Mouse (Mus musculus) forebrain, embryonic 15.5 days (tissue): ENCODE data around the gene Cyp2ab1. TPM values are rescaled to one million over a fixed set of nuclear protein-coding genes. Genes with fewer than 3 reads are reported as not detected.
"Not testable (repeated sequence)": the region's sequence is repeated elsewhere in the genome, so short reads cannot be mapped to it uniquely, and the experiment has no call there.

ENCODE experiments used
- ATAC-seq: fragments of 200-750 bp; cut with Nextera tagmentation; replicated peaks from 2 replicates; pipeline ENCODE4 v1.8.0; 2017; ENCODE audit warnings: mild to moderate bottlenecking, moderate TSS enrichment, moderate library complexity
- H3K27ac ChIP-seq: fragments of 300-500 bp; sonication (generic); replicated peaks from 2 replicates; pipeline ENCODE4 v1.5.1; 2015; ENCODE audit warnings: mild to moderate bottlenecking, inconsistent platforms
- H3K27me3 ChIP-seq: fragments of 300-500 bp; sonication (generic); 2 replicates; pipeline ENCODE4 v1.6.1; 2015; ENCODE audit warnings: inconsistent platforms
- H3K36me3 ChIP-seq: fragments of 300-500 bp; sonication (generic); 2 replicates; pipeline ENCODE4 v1.6.1; 2015; ENCODE audit warnings: mild to moderate bottlenecking, inconsistent platforms
- H3K4me1 ChIP-seq: fragments of 300-500 bp; sonication (generic); 2 replicates; pipeline ENCODE4 v1.6.1; 2015; ENCODE audit warnings: inconsistent platforms
- H3K4me2 ChIP-seq: fragments of 300-500 bp; sonication (generic); replicated peaks from 2 replicates; pipeline ENCODE4 v1.6.1; 2015; ENCODE audit warnings: mild to moderate bottlenecking, inconsistent platforms
- H3K4me3 ChIP-seq: fragments of 300-500 bp; sonication (generic); 2 replicates; pipeline ENCODE4 v1.5.1; 2015; ENCODE audit warnings: mild to moderate bottlenecking, inconsistent platforms
- H3K9ac ChIP-seq: fragments of 300-500 bp; sonication (generic); replicated peaks from 2 replicates; pipeline ENCODE4 v1.6.1; 2015; ENCODE audit warnings: mild to moderate bottlenecking, inconsistent platforms
- H3K9me3 ChIP-seq: fragments of 300-500 bp; sonication (generic); 2 replicates; pipeline ENCODE4 v1.6.1; 2016; ENCODE audit warnings: inconsistent platforms
- WGBS: fragments of 180-500 bp; shearing (Covaris S2); methylation state at CpG from one replicate; pipeline ENCODE4 v1.1.7; 2015; ENCODE audit warnings: mixed read lengths; 5-methylcytosine and 5-hydroxymethylcytosine counted together
- polyA plus RNA-seq: library from polyadenylated mRNA; unstranded; fragments of >200 nt; fragmentation: Nextera tagmentation; extraction: Ambion mirVana; gene quantifications from 2 replicates; pipeline ENCODE4 v1.2.1, GENCODE M21; 2015

Cyp2ab1 gene
- not detected in 2 replicates for polyA plus RNA-seq

GRCm38 (mm10) chr16:20325286-20325685, at the start of gene Cyp2ab1:
Gene Cyp2ab1 (minus strand): TSS chr16:20325404.
- Histone ChIP-seq H3K4me1 (no peaks in the 10 kb centered on the region), H3K9me3 (no peaks in the 10 kb centered on the region), H3K36me3 (peaks cover 21% of the 10 kb centered on the region), H3K27ac (no peak within 1 kb of the TSS), H3K27me3 (no peaks in the 10 kb centered on the region), H3K9ac (no peak within 1 kb of the TSS), H3K4me3 (no peak within 1 kb of the TSS), H3K4me2 (no peak within 1 kb of the TSS)
- 61% methylated on average over 5 of the region's 5 CpGs for WGBS
- ATAC-seq, result no peak

GRCm38 (mm10) chr16:20371731-20372130, 46.5 kb upstream of the Cyp2ab1 start:
- Histone ChIP-seq H3K9me3 (no peaks in the 10 kb centered on the region), H3K4me2 (no peak overlapping the region), H3K36me3 (peaks cover 79% of the 10 kb centered on the region), H3K27ac (no peak overlapping the region), H3K9ac (no peak overlapping the region), H3K27me3 (no peaks in the 10 kb centered on the region), H3K4me3 (no peak overlapping the region), H3K4me1 (no peaks in the 10 kb centered on the region)
- 89% methylated on average over 4 of the region's 4 CpGs for WGBS
- no peak for ATAC-seq

GRCm38 (mm10) chr16:20368221-20368620, 43.0 kb upstream of the Cyp2ab1 start:
- H3K4me2 ChIP-seq, result no peak overlapping the region
- 96% methylated on average over 9 of the region's 9 CpGs for WGBS
- H3K27ac ChIP-seq, result no peak overlapping the region
- no peak overlapping the region for H3K4me3 ChIP-seq
- peaks cover 86% of the 10 kb centered on the region for H3K36me3 ChIP-seq
- H3K9me3 ChIP-seq, result no peaks in the 10 kb centered on the region
- no peak overlapping the region for H3K9ac ChIP-seq
- H3K4me1 ChIP-seq, result no peaks in the 10 kb centered on the region
- no peaks in the 10 kb centered on the region for H3K27me3 ChIP-seq
- ATAC-seq, result no peak

DNA sequence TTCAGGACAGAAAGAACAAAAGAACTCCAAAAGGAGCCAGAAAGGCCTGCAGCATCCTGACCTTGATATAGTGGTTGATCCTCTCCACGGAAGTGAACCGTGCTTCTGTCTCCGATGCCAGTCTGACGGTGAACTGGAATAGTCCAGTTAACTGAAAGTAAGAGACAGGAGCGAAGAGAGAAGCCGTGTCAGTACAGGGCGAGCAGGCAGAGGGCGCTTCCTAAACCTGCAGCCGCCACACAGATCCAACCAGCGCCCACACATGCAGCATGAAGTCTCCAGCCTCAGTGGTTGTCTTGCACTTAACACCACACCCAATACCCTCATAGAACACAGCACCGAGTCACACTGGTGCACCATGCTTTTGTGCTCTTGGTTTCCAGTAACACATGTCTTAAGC, 36.9 kb upstream of the Cyp2ab1 start:
- H3K4me1 ChIP-seq, result no peaks in the 10 kb centered on the region
- H3K36me3 ChIP-seq, result peaks cover 88% of the 10 kb centered on the region
- ATAC-seq, result no peak
- no peaks in the 10 kb centered on the region for H3K27me3 ChIP-seq
- 90% methylated on average over 11 of the region's 11 CpGs for WGBS
- no peak overlapping the region for H3K27ac ChIP-seq
- no peak overlapping the region for H3K9ac ChIP-seq
- H3K4me2 ChIP-seq, result no peak overlapping the region
- no peaks in the 10 kb centered on the region for H3K9me3 ChIP-seq
- no peak overlapping the region for H3K4me3 ChIP-seq

- peaks cover 86% of the 10 kb centered on the region for H3K36me3 ChIP-seq
- WGBS, result 92% methylated on average over 3 of the region's 3 CpGs
- not testable (repeated sequence) for H3K4me2 ChIP-seq, H3K9ac ChIP-seq, ATAC-seq, H3K27ac ChIP-seq, H3K27me3 ChIP-seq, H3K4me1 ChIP-seq, H3K9me3 ChIP-seq, H3K4me3 ChIP-seq
These were observed 36.3 kb upstream of the Cyp2ab1 start for GRCm38 (mm10) chr16:20361496-20361895.

DNA sequence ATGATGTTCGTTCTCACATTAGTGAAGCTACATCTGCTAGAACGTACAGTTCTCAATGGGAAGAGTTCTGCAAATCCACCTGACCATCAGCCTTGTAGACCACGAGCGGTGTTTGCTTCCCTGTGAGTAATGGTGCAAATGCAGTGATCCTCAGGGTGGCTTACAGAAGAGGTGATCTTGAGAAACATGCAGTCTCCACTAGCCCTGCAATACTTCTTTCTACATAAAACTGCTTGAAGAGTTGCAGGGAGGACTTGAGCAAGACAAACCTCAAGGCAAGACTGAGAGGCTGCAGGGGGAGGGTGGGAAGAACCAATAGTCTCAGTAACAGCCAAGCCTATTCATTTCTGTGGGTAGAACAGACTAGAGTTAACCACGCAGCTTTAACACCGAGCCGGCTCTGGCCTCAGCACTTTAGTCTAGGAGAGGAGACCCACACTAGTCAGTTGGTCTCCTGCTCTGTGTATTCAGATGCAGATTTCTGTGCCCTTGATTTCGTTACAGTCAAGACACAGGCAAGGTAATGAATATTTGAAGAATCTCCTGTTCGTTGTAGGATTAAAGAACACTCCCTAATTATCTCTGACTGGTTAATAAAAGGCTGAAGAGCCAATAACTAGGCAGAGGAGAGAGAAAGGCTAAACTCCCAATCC, 34.6 kb upstream of the Cyp2ab1 start:
- peaks cover 86% of the 10 kb centered on the region for H3K36me3 ChIP-seq
- H3K4me3 ChIP-seq, result no peak overlapping the region
- H3K9me3 ChIP-seq, result no peaks in the 10 kb centered on the region
- ATAC-seq, result no peak
- no peak overlapping the region for H3K4me2 ChIP-seq
- no peaks in the 10 kb centered on the region for H3K27me3 ChIP-seq
- no peak overlapping the region for H3K27ac ChIP-seq
- no peaks in the 10 kb centered on the region for H3K4me1 ChIP-seq
- WGBS, result 71% methylated on average over 9 of the region's 9 CpGs
- H3K9ac ChIP-seq, result no peak overlapping the region

- no peaks in the 10 kb centered on the region for H3K27me3 ChIP-seq
These were observed 32.6 kb upstream of the Cyp2ab1 start for GRCm38 (mm10) chr16:20357837-20358236.

GRCm38 (mm10) chr16:20354762-20355161, 29.6 kb upstream of the Cyp2ab1 start:
- no peaks in the 10 kb centered on the region for H3K27me3 ChIP-seq
- H3K4me3 ChIP-seq, result no peak overlapping the region
- H3K36me3 ChIP-seq, result peaks cover 68% of the 10 kb centered on the region
- no peak overlapping the region for H3K4me2 ChIP-seq
- WGBS, result 95% methylated on average over 2 of the region's 2 CpGs
- H3K27ac ChIP-seq, result no peak overlapping the region
- no peak for ATAC-seq
- H3K4me1 ChIP-seq, result no peaks in the 10 kb centered on the region
- no peak overlapping the region for H3K9ac ChIP-seq
- no peaks in the 10 kb centered on the region for H3K9me3 ChIP-seq

More at GRCm38 (mm10) chr16:20357837-20358236, 32.6 kb upstream of the Cyp2ab1 start:
- Histone ChIP-seq H3K9me3 (no peaks in the 10 kb centered on the region), H3K27ac (no peak overlapping the region), H3K4me1 (no peaks in the 10 kb centered on the region), H3K4me3 (no peak overlapping the region), H3K36me3 (peaks cover 79% of the 10 kb centered on the region), H3K9ac (no peak overlapping the region), H3K4me2 (no peak overlapping the region)
- 97% methylated on average over 5 of the region's 5 CpGs for WGBS
- ATAC-seq, result no peak

DNA sequence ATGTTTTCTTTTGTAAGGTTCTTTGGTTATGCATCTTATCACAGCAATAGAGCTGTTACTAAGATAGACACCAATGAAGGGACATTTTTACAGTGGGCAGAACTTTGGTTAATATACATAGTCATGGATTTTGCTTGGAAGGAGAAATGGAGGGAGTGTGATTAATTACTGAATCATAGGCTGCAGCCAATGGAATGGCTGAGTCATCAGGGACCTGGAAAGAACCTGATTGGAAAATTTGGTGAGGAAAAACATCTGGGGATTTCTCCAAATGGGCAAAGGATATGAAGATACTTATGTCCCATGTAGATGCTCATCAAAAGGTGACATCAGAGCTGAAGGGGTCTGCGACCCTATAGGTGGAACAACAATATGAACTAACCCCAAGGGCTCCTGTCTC, 28.8 kb upstream of the Cyp2ab1 start:
- peaks cover 70% of the 10 kb centered on the region for H3K36me3 ChIP-seq
- H3K4me3 ChIP-seq, result no peak overlapping the region
- 88% methylated on average over 1 of the region's 1 CpGs for WGBS
- H3K4me1 ChIP-seq, result no peaks in the 10 kb centered on the region
- ATAC-seq, result no peak
- no peaks in the 10 kb centered on the region for H3K27me3 ChIP-seq
- no peaks in the 10 kb centered on the region for H3K9me3 ChIP-seq
- no peak overlapping the region for H3K4me2 ChIP-seq
- no peak overlapping the region for H3K27ac ChIP-seq
- no peak overlapping the region for H3K9ac ChIP-seq

DNA sequence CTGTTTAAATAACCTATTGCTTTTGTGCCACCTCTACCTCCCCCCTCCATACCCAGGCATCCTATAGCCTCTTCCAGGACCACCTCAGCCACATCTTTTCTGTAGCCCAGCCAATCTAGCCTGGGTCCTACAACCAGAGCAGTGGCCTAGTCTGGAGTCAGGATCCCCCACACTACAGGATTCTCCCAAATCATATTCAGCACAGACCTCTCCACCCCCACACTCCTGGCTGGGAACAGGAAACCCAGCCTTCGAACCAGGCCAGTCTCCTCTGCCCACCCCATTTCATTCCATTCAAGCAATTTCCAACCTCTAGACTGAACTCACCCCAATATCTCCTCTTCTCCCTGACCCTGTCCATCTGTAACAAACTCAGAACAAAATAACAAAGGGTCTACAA, 20.3 kb upstream of the Cyp2ab1 start:
- Histone ChIP-seq H3K4me3 (no peak overlapping the region), H3K27ac (no peak overlapping the region), H3K4me2 (no peak overlapping the region), H3K27me3 (no peaks in the 10 kb centered on the region), H3K36me3 (peaks cover 63% of the 10 kb centered on the region), H3K9ac (no peak overlapping the region), H3K4me1 (no peaks in the 10 kb centered on the region), H3K9me3 (no peaks in the 10 kb centered on the region)
- WGBS, result 97% methylated on average over 1 of the region's 1 CpGs
- no peak for ATAC-seq

DNA sequence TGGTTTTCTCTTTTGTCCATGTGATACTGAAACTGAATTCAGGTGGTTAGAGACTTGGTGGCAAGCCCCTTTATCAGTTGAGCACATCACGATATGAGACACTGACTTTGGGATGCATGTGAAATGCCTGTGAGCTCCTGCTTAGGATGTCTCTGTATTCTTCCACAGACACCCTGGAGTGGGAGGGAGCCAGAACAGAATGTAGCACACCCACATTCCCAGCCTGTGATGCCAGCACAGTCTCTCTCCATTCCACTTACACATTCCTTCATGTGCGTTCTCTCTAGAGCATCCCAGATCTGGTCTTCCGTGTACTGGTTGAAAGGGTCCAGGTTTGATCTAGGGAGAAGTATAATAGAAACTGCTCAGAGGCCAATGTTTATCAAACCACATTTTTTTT, 13.4 kb upstream of the Cyp2ab1 start:
- Histone ChIP-seq H3K27me3 (no peaks in the 10 kb centered on the region), H3K9me3 (no peaks in the 10 kb centered on the region), H3K9ac (no peak overlapping the region), H3K4me2 (no peak overlapping the region), H3K4me3 (no peak overlapping the region), H3K4me1 (no peaks in the 10 kb centered on the region), H3K36me3 (peaks cover 74% of the 10 kb centered on the region), H3K27ac (no peak overlapping the region)
- 93% methylated on average over 3 of the region's 3 CpGs for WGBS
- no peak for ATAC-seq

DNA sequence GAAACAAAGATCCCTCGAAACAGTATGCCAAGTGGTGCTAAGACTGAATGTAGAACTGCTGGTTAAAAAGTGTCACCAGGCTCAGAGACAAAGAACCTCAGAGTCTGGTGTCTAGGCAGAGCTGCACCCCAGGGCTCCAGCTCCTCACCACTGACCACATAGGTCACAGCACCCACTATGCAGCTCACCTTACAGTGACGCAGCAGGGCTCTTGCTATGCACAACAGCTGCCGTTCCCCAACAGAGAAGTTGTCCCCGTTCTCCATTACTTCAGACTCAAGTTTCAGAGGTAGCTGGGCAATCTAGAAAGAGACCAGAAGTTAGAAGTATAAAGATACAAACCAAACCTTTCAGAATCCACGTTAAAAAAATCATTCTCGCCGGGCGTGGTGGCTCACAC, 9.7 kb upstream of the Cyp2ab1 start:
- Histone ChIP-seq H3K4me2 (no peak overlapping the region), H3K4me3 (no peak overlapping the region), H3K27ac (no peak overlapping the region), H3K9ac (no peak overlapping the region), H3K36me3 (peaks cover 75% of the 10 kb centered on the region), H3K27me3 (no peaks in the 10 kb centered on the region), H3K9me3 (no peaks in the 10 kb centered on the region), H3K4me1 (no peaks in the 10 kb centered on the region)
- no peak for ATAC-seq
- WGBS, result 92% methylated on average over 8 of the region's 8 CpGs

GRCm38 (mm10) chr16:20328306-20328705, 3.1 kb upstream of the Cyp2ab1 start:
- no peak for ATAC-seq
- H3K9me3 ChIP-seq, result no peaks in the 10 kb centered on the region
- no peaks in the 10 kb centered on the region for H3K4me1 ChIP-seq
- H3K9ac ChIP-seq, result no peak overlapping the region
- peaks cover 44% of the 10 kb centered on the region for H3K36me3 ChIP-seq
- no peaks in the 10 kb centered on the region for H3K27me3 ChIP-seq
- H3K4me2 ChIP-seq, result no peak overlapping the region
- 89% methylated on average over 5 of the region's 5 CpGs for WGBS
- H3K4me3 ChIP-seq, result no peak overlapping the region
- H3K27ac ChIP-seq, result no peak overlapping the region
